8 mouse cellular contexts compared by ENCODE assay signal in genomic region chr5:112228240-112229076, GRCm38 (mm10). TPM values are rescaled to one million over a fixed set of nuclear protein-coding genes. Genes with fewer than 3 reads are reported as not detected.
DNase-seq lines count a peak whose midpoint lies in the region; ATAC-seq and TF ChIP-seq lines count a peak whose summit lies in the region.

No protein-coding gene starts in this region.

- no peak overlapping the region for H3K27ac ChIP-seq in kidney, postnatal 0 days
- H3K27ac ChIP-seq in embryonic facial prominence, embryonic 12.5 days: 0 out of 2 replicates have a peak overlapping the region, but pooled peaks have one; percentile 30
- H3K27ac ChIP-seq in intestine, embryonic 14.5 days (ENCODE audit: low read depth): no peak overlapping the region
- H3K27ac ChIP-seq in midbrain, embryonic 10.5 days (replicated peaks): peak overlapping the region; percentile 99
- H3K27ac ChIP-seq in stomach, embryonic 16.5 days (ENCODE audit: low read length): no peak overlapping the region

- H3K27me3 ChIP-seq in kidney, postnatal 0 days (ENCODE audit: insufficient read depth, low read length): peaks cover 33% of the 10 kb centered on the region
- H3K27me3 ChIP-seq in embryonic facial prominence, embryonic 12.5 days: peaks cover 54% of the 10 kb centered on the region
- peaks cover 65% of the 10 kb centered on the region for H3K27me3 ChIP-seq in intestine, embryonic 14.5 days (replicated peaks; ENCODE audit: control insufficient read depth, insufficient read depth, low read length)
- peaks cover 39% of the 10 kb centered on the region for H3K27me3 ChIP-seq in midbrain, embryonic 10.5 days (ENCODE audit: low read depth, poor library complexity, severe bottlenecking)
- peaks cover 52% of the 10 kb centered on the region for H3K27me3 ChIP-seq in stomach, embryonic 16.5 days (ENCODE audit: control insufficient read depth, insufficient read depth, low read length)

- no peak for TF ChIP-seq CTCF in kidney, postnatal 0 days (IDR thresholded peaks at IDR 0.05; ENCODE audit: low read depth)

- H3K4me3 ChIP-seq in kidney, postnatal 0 days (replicated peaks; ENCODE audit: low read depth, low read length): peak overlapping the region; percentile 22
- peak overlapping the region; percentile 43 for H3K4me3 ChIP-seq in embryonic facial prominence, embryonic 12.5 days
- peak overlapping the region; percentile 31 for H3K4me3 ChIP-seq in intestine, embryonic 14.5 days (ENCODE audit: low read depth, low read length)
- H3K4me3 ChIP-seq in midbrain, embryonic 10.5 days: peak overlapping the region; percentile 79
- H3K4me3 ChIP-seq in stomach, embryonic 16.5 days (replicated peaks; ENCODE audit: low read length): peak overlapping the region; percentile 33

- H3K9me3 ChIP-seq in kidney, postnatal 0 days (replicated peaks; ENCODE audit: low read length): no peaks in the 10 kb centered on the region
- H3K9me3 ChIP-seq in embryonic facial prominence, embryonic 12.5 days: no peaks in the 10 kb centered on the region
- H3K9me3 ChIP-seq in intestine, embryonic 14.5 days (ENCODE audit: control insufficient read depth, low read length): no peaks in the 10 kb centered on the region
- no peaks in the 10 kb centered on the region for H3K9me3 ChIP-seq in midbrain, embryonic 10.5 days (replicated peaks)
- H3K9me3 ChIP-seq in stomach, embryonic 16.5 days (replicated peaks; ENCODE audit: control insufficient read depth, low read length): no peaks in the 10 kb centered on the region

- no peaks in the 10 kb centered on the region for H3K36me3 ChIP-seq in kidney, postnatal 0 days (ENCODE audit: insufficient read depth, low read length)
- no peaks in the 10 kb centered on the region for H3K36me3 ChIP-seq in embryonic facial prominence, embryonic 12.5 days
- no peaks in the 10 kb centered on the region for H3K36me3 ChIP-seq in intestine, embryonic 14.5 days (ENCODE audit: control insufficient read depth, insufficient read depth, low read length)
- H3K36me3 ChIP-seq in midbrain, embryonic 10.5 days: peaks cover 29% of the 10 kb centered on the region
- no peaks in the 10 kb centered on the region for H3K36me3 ChIP-seq in stomach, embryonic 16.5 days (ENCODE audit: control insufficient read depth, insufficient read depth, low read length)

- H3K4me2 ChIP-seq in kidney, postnatal 0 days (ENCODE audit: low read length): peak overlapping the region; percentile 58
- H3K4me2 ChIP-seq in embryonic facial prominence, embryonic 12.5 days (replicated peaks): peak overlapping the region; percentile 77
- peak overlapping the region; percentile 46 for H3K4me2 ChIP-seq in intestine, embryonic 14.5 days (ENCODE audit: low read length)
- peak overlapping the region; percentile 53 for H3K4me2 ChIP-seq in stomach, embryonic 16.5 days (ENCODE audit: low read depth, low read length)

- under 1% methylated on average over 57 of the region's 57 CpGs for WGBS in kidney, postnatal 0 days
- WGBS in embryonic facial prominence, embryonic 12.5 days: under 1% methylated on average over 57 of the region's 57 CpGs
- WGBS in intestine, embryonic 14.5 days: 1% methylated on average over 57 of the region's 57 CpGs
- WGBS in midbrain, embryonic 10.5 days: under 1% methylated on average over 57 of the region's 57 CpGs
- 1% methylated on average over 57 of the region's 57 CpGs for WGBS in stomach, embryonic 16.5 days

- no peak for DNase-seq in kidney, postnatal 0 days (ENCODE audit: low spot score)
- no peak for DNase-seq in kidney, postnatal 25 days
- DNase-seq in intestine, embryonic 14.5 days (ENCODE audit: low spot score): peak; percentile 74
- DNase-seq in midbrain, embryonic 10.5 days (ENCODE audit: low spot score): peak; percentile 89
- DNase-seq in kidney, postnatal 14 days: no peak
- no peak for DNase-seq in B cell, adult 2 months

- no peak for ATAC-seq in kidney, postnatal 0 days (replicated peaks; ENCODE audit: low FRiP score, low read depth)
- ATAC-seq in embryonic facial prominence, embryonic 12.5 days (ENCODE audit: insufficient number of reproducible peaks, insufficient read depth, low FRiP score, low TSS enrichment): 0 out of 2 replicates have a peak, but pooled peaks have one; percentile 31
- peak; percentile 45; the same call in 1 of the 2 replicates for ATAC-seq in intestine, embryonic 14.5 days (replicated peaks; ENCODE audit: low FRiP score, low TSS enrichment, low read depth)
- no peak for ATAC-seq in stomach, embryonic 16.5 days (ENCODE audit: insufficient read depth, low FRiP score)

- H3K4me1 ChIP-seq in kidney, postnatal 0 days (replicated peaks; ENCODE audit: insufficient read depth, low read length): peaks cover 13% of the 10 kb centered on the region
- H3K4me1 ChIP-seq in embryonic facial prominence, embryonic 12.5 days: peaks cover 11% of the 10 kb centered on the region
- H3K4me1 ChIP-seq in intestine, embryonic 14.5 days (replicated peaks; ENCODE audit: control insufficient read depth, insufficient read depth, low read length): peaks cover 4% of the 10 kb centered on the region; the same call in 1 of the 2 replicates
- H3K4me1 ChIP-seq in midbrain, embryonic 10.5 days: peaks cover 79% of the 10 kb centered on the region
- H3K4me1 ChIP-seq in stomach, embryonic 16.5 days (ENCODE audit: control insufficient read depth, insufficient read depth, low read length): peaks cover 9% of the 10 kb centered on the region

- no peak overlapping the region for H3K9ac ChIP-seq in kidney, postnatal 0 days (ENCODE audit: low read depth, low read length)
- H3K9ac ChIP-seq in embryonic facial prominence, embryonic 12.5 days: peak overlapping the region; percentile 47
- no peak overlapping the region for H3K9ac ChIP-seq in intestine, embryonic 14.5 days (ENCODE audit: low read length)
- no peak overlapping the region; the same call in 1 of the 2 replicates for H3K9ac ChIP-seq in stomach, embryonic 16.5 days (ENCODE audit: low read length)

RNA-seq across cellular contexts. Expression of gene Cryba4, which starts 23.9 kb away (rescaled TPM):
- polyA plus RNA-seq in kidney, postnatal 0 days (2015; fragmentation: Nextera tagmentation; extraction: Ambion mirVana): 0.58 and 0.64 TPM in 2 replicates
- 11.0 and 20.1 TPM in 2 replicates for polyA plus RNA-seq in embryonic facial prominence, embryonic 12.5 days (2016; fragmentation: Nextera tagmentation; extraction: Ambion mirVana)
- polyA plus RNA-seq in intestine, embryonic 14.5 days (2014; fragmentation: Nextera tagmentation; extraction: Ambion mirVana): 2.4 and 3.0 TPM in 2 replicates
- polyA plus RNA-seq in midbrain, embryonic 10.5 days (2016; fragmentation: Nextera tagmentation; extraction: Ambion mirVana): 0.43 and 1.4 TPM in 2 replicates
- polyA plus RNA-seq in stomach, embryonic 16.5 days (2015; fragmentation: Nextera tagmentation; extraction: Ambion mirVana): 1.6 and 1.9 TPM in 2 replicates

RNA-seq across cellular contexts. Expression of gene Crybb1, which starts 27.2 kb away (rescaled TPM):
- polyA plus RNA-seq in kidney, postnatal 0 days (2015; fragmentation: Nextera tagmentation; extraction: Ambion mirVana): 3.4 TPM in 2 replicates
- 46.2 and 95.4 TPM in 2 replicates for polyA plus RNA-seq in embryonic facial prominence, embryonic 12.5 days (2016; fragmentation: Nextera tagmentation; extraction: Ambion mirVana)
- polyA plus RNA-seq in intestine, embryonic 14.5 days (2014; fragmentation: Nextera tagmentation; extraction: Ambion mirVana): 1.8 and 3.3 TPM in 2 replicates
- 0.41 and 0.91 TPM in 2 replicates for polyA plus RNA-seq in midbrain, embryonic 10.5 days (2016; fragmentation: Nextera tagmentation; extraction: Ambion mirVana)
- 4.0 and 4.1 TPM in 2 replicates for polyA plus RNA-seq in stomach, embryonic 16.5 days (2015; fragmentation: Nextera tagmentation; extraction: Ambion mirVana)

RNA-seq across cellular contexts. Expression of gene Tpst2, which starts 48.0 kb away (rescaled TPM):
- 63.8 and 65.5 TPM in 2 replicates for polyA plus RNA-seq in kidney, postnatal 0 days (2015; fragmentation: Nextera tagmentation; extraction: Ambion mirVana)
- polyA plus RNA-seq in embryonic facial prominence, embryonic 12.5 days (2016; fragmentation: Nextera tagmentation; extraction: Ambion mirVana): 33.9 and 36.4 TPM in 2 replicates
- 40.8 and 41.1 TPM in 2 replicates for polyA plus RNA-seq in intestine, embryonic 14.5 days (2014; fragmentation: Nextera tagmentation; extraction: Ambion mirVana)
- polyA plus RNA-seq in midbrain, embryonic 10.5 days (2016; fragmentation: Nextera tagmentation; extraction: Ambion mirVana): 35.9 and 37.0 TPM in 2 replicates
- 40.0 and 43.0 TPM in 2 replicates for polyA plus RNA-seq in stomach, embryonic 16.5 days (2015; fragmentation: Nextera tagmentation; extraction: Ambion mirVana)

Comparison
In these comparisons a context has a peak if more than half of its experiments do, and no peak if none do; other contexts are left out.
1. ATAC-seq: peak in embryonic facial prominence, embryonic 12.5 days (single experiment) and intestine, embryonic 14.5 days (single experiment); none in kidney, postnatal 0 days (single experiment) and stomach, embryonic 16.5 days (single experiment).
2. DNase-seq: peak in intestine, embryonic 14.5 days (single experiment) and midbrain, embryonic 10.5 days (single experiment); none in kidney, postnatal 0 days (single experiment), kidney, postnatal 25 days (0 of 2), kidney, postnatal 14 days (single experiment) and B cell, adult 2 months (0 of 2).
3. H3K27ac ChIP-seq: peak in embryonic facial prominence, embryonic 12.5 days (single experiment) and midbrain, embryonic 10.5 days (single experiment); none in kidney, postnatal 0 days (single experiment), intestine, embryonic 14.5 days (single experiment) and stomach, embryonic 16.5 days (single experiment).
4. H3K4me3 ChIP-seq: peak in every context shown above with its lines; median percentile 79 in midbrain, embryonic 10.5 days; 43 in embryonic facial prominence, embryonic 12.5 days; 33 in stomach, embryonic 16.5 days; 31 in intestine, embryonic 14.5 days; 22 in kidney, postnatal 0 days.
5. Peak in every context shown above with its lines, with median percentiles within 50 percentile points of each other: H3K4me2 ChIP-seq.